Mouse (Mus musculus): ENCODE data around the gene Chtop. TPM values are rescaled to one million over a fixed set of nuclear protein-coding genes. Genes with fewer than 3 reads are reported as not detected.

The Chtop gene
- total RNA-seq, 2 experiments from 2014 or later = 96.0 to 119 TPM

DNA sequence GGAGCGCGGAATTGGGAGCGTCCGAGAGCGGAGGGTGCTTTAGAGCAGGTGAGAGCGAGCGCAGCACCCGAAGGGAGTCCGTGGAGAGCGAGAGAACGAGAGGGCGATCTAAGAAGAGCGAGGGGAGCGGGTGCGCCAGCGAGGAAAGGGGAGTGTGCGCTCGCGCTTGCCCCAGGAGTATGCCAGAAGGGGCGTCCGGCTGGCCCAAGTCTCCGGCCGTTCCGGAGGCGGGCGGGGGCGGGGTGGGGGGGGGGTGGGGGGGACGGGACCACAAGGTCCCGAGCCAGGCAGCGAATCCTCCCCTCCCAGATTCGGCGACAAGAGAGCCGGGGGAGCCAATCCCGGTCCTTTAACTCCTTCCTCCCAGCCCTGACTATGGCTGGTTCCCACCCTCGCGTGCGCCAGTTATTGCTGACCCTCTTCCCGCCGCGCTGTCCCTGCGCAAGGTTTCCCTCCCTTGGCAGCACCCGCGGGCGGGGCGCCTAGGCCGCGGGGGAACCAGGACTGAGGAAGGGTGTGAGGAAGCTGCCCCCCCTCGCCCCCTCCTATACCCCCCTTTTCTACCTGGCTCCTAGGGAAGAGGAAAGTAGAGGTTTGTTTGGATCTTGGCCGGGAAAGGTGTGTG, 43.5 kb downstream of the Chtop start, which contains the start of gene Npr1:
TSS of gene Npr1 (minus strand) at position 181 of the 625 bp plus-strand sequence.
- ATAC-seq (replicated peaks; ENCODE audit: poor library complexity) = peak; percentile 13; the same call in 1 of the 2 replicates

DNA sequence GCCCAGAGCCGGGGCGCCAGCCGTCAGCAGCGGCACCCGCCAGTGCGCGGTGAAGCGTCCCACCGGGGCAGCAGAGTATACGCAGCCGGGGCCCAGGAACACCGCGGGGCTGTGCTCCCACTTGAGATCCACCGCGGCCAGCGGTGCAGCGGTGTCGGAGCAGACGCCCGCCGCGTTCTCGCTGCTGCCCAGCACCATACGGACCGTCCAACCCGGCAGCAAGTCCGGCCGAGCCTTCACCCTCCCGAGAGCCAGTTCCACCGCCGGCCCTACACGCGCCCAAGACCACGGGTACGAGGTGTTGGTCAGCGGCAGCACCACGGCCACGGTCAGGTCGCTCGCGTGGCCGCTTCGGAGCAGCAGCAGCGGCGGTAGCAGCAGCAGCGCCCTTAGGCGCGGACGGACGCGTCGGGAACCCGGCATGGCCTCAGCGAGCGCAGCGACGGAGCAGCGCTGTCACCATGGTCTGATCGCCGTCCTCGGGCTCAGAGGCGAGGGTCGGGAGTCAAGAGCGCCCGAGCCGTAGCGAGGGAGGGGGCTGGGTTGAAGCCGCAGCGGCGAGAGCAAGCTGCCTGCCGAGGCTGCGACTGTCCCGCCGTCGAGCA, 44.1 kb downstream of the Chtop start:
- ATAC-seq (replicated peaks; ENCODE audit: poor library complexity) = peak; percentile 11

DNA sequence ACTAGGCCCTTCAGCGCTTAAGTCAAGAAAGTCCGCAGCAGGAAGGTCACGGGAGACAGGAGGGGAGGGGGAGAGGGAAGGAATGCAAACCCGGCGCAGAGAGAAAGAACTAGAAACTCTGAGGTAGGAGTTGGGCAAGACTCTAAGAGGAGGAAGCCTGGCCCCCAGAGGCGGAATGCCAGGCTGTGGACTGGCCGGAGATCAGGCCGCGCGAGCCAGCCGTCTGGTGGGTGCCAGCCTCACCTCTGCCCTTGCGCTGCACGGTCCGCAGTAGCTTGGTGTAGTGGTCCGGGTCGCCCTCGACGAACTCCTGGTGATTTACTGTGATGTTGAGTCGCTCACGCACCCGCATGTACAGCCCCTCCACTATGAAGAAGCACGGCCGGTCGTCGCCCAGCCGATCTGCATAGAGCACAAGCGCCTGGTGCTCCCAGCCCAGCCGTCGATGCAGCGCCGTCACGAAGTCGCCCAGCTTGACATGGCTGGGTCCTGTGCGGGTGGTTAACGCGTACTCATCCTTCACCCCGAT, 44.7 kb downstream of the Chtop start:
- peak; percentile 33 for ATAC-seq (replicated peaks; ENCODE audit: poor library complexity)

DNA sequence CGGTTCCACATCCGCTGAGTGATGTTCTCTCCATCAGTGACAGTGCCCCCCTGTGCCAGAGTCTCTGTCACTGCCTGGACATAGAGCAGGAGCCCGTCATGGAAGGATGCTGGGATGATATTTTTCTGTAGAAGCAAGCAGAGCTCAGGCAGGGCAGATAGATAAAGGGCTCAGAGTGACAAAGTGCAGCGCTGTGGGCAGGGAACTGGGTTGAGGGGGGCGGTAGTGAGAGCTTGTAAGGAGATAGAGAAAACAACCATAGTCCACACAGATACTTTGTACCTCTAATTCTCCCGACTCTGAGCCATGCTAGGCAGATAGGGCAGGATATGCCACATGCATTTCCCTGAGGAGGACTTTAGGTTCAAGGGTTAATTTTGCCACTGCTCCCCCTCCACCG, 46.7 kb downstream of the Chtop start:
- ATAC-seq (replicated peaks; ENCODE audit: poor library complexity) = no peak

DNA sequence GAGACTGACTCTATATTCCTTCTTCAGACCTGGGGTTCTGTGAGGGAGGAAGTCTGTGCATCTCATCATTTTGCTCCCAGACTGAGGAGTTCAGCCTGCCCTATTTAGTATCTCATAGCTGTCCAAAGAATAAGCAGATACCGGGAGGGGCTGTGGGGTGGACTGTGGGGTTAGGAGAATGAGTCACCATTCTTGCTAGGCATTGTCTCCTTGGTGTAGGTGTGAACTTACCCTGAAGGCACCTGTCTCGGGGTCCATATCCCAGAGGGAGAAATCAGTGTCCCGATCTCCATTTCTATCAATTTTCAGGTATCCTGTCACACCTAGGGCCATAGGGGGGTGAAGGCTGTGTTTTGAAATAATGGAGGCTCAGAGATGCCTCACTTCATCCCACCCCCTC, 47.4 kb downstream of the Chtop start:
- ATAC-seq (replicated peaks; ENCODE audit: poor library complexity) = no peak

DNA sequence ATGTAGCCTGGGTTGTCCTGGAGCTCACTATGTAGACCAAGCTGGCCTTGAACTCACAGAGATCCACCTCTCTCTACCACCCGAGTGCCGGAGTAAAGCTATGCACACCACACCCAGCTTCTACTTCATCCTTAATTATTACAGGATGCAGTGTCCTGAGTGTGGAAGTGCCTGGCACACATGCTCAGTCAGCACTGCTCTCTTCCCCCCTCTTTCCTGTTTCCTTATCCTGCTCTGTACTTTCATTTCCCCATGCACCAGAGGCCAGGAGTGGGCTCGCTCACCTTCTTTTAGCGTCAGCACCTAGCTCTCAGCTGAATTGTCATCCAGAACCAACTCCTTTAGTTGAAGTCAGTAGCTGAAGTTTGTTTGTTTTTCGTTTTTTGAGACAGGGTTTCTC, 49.0 kb downstream of the Chtop start:
- ATAC-seq (replicated peaks; ENCODE audit: poor library complexity) = no peak

DNA sequence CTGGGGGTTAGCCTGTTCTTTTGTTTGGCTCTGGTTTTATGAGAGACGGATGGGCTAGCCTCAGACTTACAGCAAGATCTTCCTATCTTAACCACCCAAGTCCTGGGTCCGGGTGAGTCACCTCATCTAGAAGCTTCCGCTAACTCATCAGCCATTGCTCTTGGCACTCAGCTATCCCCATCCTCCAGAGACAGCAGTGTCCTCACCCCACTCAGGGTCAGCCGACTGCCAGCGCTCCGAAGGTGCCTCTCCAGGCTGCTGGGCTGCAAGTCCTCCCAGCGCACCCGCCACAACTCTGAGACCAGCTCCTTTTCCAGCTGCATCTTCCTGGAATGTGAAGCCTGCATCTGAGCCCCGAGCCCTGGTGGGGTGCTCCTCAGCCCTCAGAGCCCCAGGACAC, 49.6 kb downstream of the Chtop start:
- no peak for ATAC-seq (replicated peaks; ENCODE audit: poor library complexity)

DNA sequence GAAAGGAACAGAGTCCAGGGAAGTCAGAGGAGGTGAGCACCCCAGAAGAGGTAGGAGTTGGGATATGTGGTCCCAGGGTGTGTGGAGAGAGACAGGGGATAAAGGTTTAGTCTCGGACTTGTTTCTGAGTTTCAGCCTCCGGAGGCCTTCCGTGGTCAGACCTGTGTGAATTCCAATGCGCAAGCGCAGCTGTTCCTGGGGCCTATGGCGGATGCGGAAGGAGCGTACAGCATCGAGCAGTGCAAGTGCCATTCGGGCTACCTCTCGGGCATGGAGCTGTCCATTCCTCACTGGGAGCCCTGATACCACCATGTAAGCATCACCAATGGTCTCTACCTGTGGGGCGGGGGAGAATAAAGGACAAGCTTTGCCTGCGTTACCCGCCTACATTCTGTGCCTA, 54.4 kb downstream of the Chtop start:
- ATAC-seq (replicated peaks; ENCODE audit: poor library complexity) = no peak

DNA sequence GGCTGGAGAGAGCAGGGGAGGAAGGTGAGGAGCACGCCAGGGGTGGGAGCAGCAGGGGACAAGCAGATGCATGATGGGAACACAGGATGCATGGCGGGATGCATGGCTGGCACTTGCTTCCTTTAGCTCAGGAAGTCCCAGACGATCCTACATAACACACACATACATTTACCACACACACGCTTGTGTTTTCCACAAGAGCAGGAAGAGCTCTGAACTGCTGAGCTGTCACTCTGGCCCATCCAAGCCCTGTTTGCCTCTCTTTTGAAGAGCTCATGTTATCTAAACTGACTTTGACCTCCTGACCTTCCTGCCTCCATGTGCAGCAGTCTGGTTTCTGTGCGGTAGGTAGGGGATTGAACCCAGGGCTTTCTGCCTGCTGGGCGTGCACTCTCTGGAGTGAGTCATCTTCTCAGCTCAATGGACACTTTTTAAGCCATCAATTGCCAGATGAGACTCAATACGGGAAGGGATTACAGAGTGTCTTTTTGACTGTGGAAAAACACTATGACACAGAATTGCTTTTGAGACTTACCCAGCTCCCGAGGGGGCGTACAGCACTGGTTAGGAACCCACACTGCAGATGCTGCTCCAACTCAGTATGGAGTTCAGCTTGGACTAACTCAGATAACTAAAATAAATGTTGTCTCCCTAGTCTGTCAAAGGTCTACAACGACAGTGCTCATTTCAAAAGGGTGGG, 57.8 kb downstream of the Chtop start:
- ATAC-seq (replicated peaks; ENCODE audit: poor library complexity) = no peak

DNA sequence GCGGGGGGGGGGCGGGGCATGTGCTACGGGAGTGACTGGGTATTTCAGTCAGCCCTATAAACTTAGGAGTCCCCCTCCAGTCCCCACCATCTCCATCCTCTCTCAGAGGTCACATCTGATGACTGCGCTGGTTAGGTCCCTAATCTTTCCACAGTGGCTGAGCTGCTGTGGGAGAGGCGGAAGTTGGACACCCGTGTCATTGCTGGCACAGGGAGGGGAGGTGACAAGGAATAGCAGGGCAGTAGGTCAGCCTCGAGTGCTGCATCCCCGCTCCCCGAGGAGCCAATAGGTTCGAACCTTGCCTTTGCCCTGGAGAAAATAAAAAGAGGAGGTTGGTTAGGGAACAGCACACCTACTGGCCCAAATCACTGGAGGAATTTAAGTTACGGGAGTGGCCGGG, 58.4 kb downstream of the Chtop start:
- ATAC-seq (replicated peaks; ENCODE audit: poor library complexity) = no peak

Other genes starting within 250 kb of the Chtop start
- 16.5 and 21.9 TPM in 2 replicates for gene Dennd4b, start 244.3 kb downstream of the Chtop start, total RNA-seq (2015)
- gene Dennd4b, start 244.3 kb downstream of the Chtop start, total RNA-seq (2017) = 8.9 and 10.4 TPM in 2 replicates
- 87.0 and 96.0 TPM in 2 replicates for gene Gatad2b, start 216.3 kb downstream of the Chtop start, total RNA-seq (2015)
- gene Gatad2b, start 216.3 kb downstream of the Chtop start, total RNA-seq (2017) = 17.7 and 22.7 TPM in 2 replicates
- 0.17 and 0.32 TPM in 2 replicates for gene Slc27a3, start 119.6 kb downstream of the Chtop start, total RNA-seq (2015)
- 0.27 and 0.83 TPM in 2 replicates for gene Slc27a3, start 119.6 kb downstream of the Chtop start, total RNA-seq (2017)
- gene Ints3, start 75.9 kb downstream of the Chtop start, total RNA-seq (2015) = 17.5 and 20.2 TPM in 2 replicates
- 21.6 and 24.7 TPM in 2 replicates for gene Ints3, start 75.9 kb downstream of the Chtop start, total RNA-seq (2017)
- not detected in 2 replicates for gene Npr1, start 43.6 kb downstream of the Chtop start, total RNA-seq (2015)
- not detected in 2 replicates for gene Npr1, start 43.6 kb downstream of the Chtop start, total RNA-seq (2017)
- gene Ilf2, start 33.4 kb downstream of the Chtop start, total RNA-seq (2015) = 120 and 136 TPM in 2 replicates
- 204 and 227 TPM in 2 replicates for gene Ilf2, start 33.4 kb downstream of the Chtop start, total RNA-seq (2017)
- gene Snapin, start 18.5 kb downstream of the Chtop start, total RNA-seq (2015) = 41.2 and 42.1 TPM in 2 replicates
- gene Snapin, start 18.5 kb downstream of the Chtop start, total RNA-seq (2017) = 32.3 and 45.0 TPM in 2 replicates
- gene S100a1, start 4.9 kb upstream of the Chtop start, total RNA-seq (2015) = 123 and 145 TPM in 2 replicates
- 121 and 131 TPM in 2 replicates for gene S100a1, start 4.9 kb upstream of the Chtop start, total RNA-seq (2017)
- gene S100a13, start 4.9 kb upstream of the Chtop start, total RNA-seq (2015) = 49.3 and 59.5 TPM in 2 replicates
- 84.2 and 96.0 TPM in 2 replicates for gene S100a13, start 4.9 kb upstream of the Chtop start, total RNA-seq (2017)
- not detected in 2 replicates for gene S100a14, start 17.4 kb upstream of the Chtop start, total RNA-seq (2015)
- gene S100a14, start 17.4 kb upstream of the Chtop start, total RNA-seq (2017) = 0.33 TPM in 1 of 2 replicates, not detected in the other
- 1.0 TPM in 1 of 2 replicates, not detected in the other for gene S100a16, start 27.8 kb upstream of the Chtop start, total RNA-seq (2015)
- gene S100a16, start 27.8 kb upstream of the Chtop start, total RNA-seq (2017) = not detected in 2 replicates
- gene S100a3, start 51.1 kb upstream of the Chtop start, total RNA-seq (2015) = not detected in 2 replicates
- not detected in 2 replicates for gene S100a3, start 51.1 kb upstream of the Chtop start, total RNA-seq (2017)
- gene S100a2, start 80.7 kb upstream of the Chtop start, total RNA-seq (2015) = not detected in 2 replicates
- gene S100a2, start 80.7 kb upstream of the Chtop start, total RNA-seq (2017) = not detected in 2 replicates
- gene Gm42674, start 92.4 kb upstream of the Chtop start, total RNA-seq (2015) = not detected in 2 replicates
- gene Gm42674, start 92.4 kb upstream of the Chtop start, total RNA-seq (2017) = not detected in 2 replicates
- gene S100a4, start 94.3 kb upstream of the Chtop start, total RNA-seq (2015) = 31.5 and 39.6 TPM in 2 replicates
- 19.4 and 53.6 TPM in 2 replicates for gene S100a4, start 94.3 kb upstream of the Chtop start, total RNA-seq (2017)
- not detected in 2 replicates for gene S100a5, start 99.0 kb upstream of the Chtop start, total RNA-seq (2015)
- not detected in 2 replicates for gene S100a5, start 99.0 kb upstream of the Chtop start, total RNA-seq (2017)
- 31.2 and 57.3 TPM in 2 replicates for gene S100a6, start 103.4 kb upstream of the Chtop start, total RNA-seq (2015)
- gene S100a6, start 103.4 kb upstream of the Chtop start, total RNA-seq (2017) = 10.7 and 21.3 TPM in 2 replicates
- not detected in 2 replicates for gene S100a7a, start 144.5 kb upstream of the Chtop start, total RNA-seq (2015)
- gene S100a7a, start 144.5 kb upstream of the Chtop start, total RNA-seq (2017) = not detected in 2 replicates
- 2,361 and 4,241 TPM in 2 replicates for gene S100a8, start 159.5 kb upstream of the Chtop start, total RNA-seq (2015)
- gene S100a8, start 159.5 kb upstream of the Chtop start, total RNA-seq (2017) = 1,918 and 3,820 TPM in 2 replicates
- 2,769 and 4,892 TPM in 2 replicates for gene S100a9, start 186.2 kb upstream of the Chtop start, total RNA-seq (2015)
- 952 and 2,018 TPM in 2 replicates for gene S100a9, start 186.2 kb upstream of the Chtop start, total RNA-seq (2017)
- not detected in 2 replicates for gene Pglyrp4, start 217.4 kb upstream of the Chtop start, total RNA-seq (2015)
- gene Pglyrp4, start 217.4 kb upstream of the Chtop start, total RNA-seq (2017) = 0.17 TPM in 1 of 2 replicates, not detected in the other

All from megakaryocyte progenitor cell, adult 5-6 weeks (primary cell).